Mouse (Mus musculus): ENCODE data around the gene Hsh2d. TPM values are rescaled to one million over a fixed set of nuclear protein-coding genes. Genes with fewer than 3 reads are reported as not detected.

The Hsh2d gene
- total RNA-seq (2021): not detected

- DNase-seq: no peak
- intact Hi-C loops (cut with DNase I): no loop called here
Observed at GRCm38 (mm10) chr8:72189417-72190214, at the start of gene Hsh2d. Gene Hsh2d (plus strand): TSS chr8:72189638.

GRCm38 (mm10) chr8:72143256-72143824 is 46.1 kb upstream of the Hsh2d start:
- intact Hi-C loops (cut with DNase I): no loop called here
- no peak for DNase-seq

- DNase-seq: no peak
- intact Hi-C loops (cut with DNase I): no loop called here
Observed at GRCm38 (mm10) chr8:72144345-72144975, 45.0 kb upstream of the Hsh2d start.

- intact Hi-C loops (cut with DNase I): no loop called here
- DNase-seq: no peak
Observed at GRCm38 (mm10) chr8:72145511-72145910, 43.9 kb upstream of the Hsh2d start.

- intact Hi-C loops (cut with DNase I): no loop called here
- DNase-seq: peak in 1 of 2 experiments; percentile 23
Observed at GRCm38 (mm10) chr8:72146056-72146455, 43.4 kb upstream of the Hsh2d start.

GRCm38 (mm10) chr8:72146556-72146955 is 42.9 kb upstream of the Hsh2d start:
- no peak for DNase-seq
- intact Hi-C loops (cut with DNase I): no loop called here

- no peak for DNase-seq
- intact Hi-C loops (cut with DNase I): no loop called here
Observed at GRCm38 (mm10) chr8:72147266-72147665, 42.2 kb upstream of the Hsh2d start.

GRCm38 (mm10) chr8:72149056-72149455 is 40.4 kb upstream of the Hsh2d start:
- intact Hi-C loops (cut with DNase I): no loop called here
- no peak for DNase-seq

GRCm38 (mm10) chr8:72151418-72152078 is 37.9 kb upstream of the Hsh2d start:
- intact Hi-C loops (cut with DNase I): no loop called here

GRCm38 (mm10) chr8:72153382-72153781 is 36.1 kb upstream of the Hsh2d start:
- intact Hi-C loops (cut with DNase I): no loop called here
- no peak for DNase-seq

More at GRCm38 (mm10) chr8:72151418-72152078, 37.9 kb upstream of the Hsh2d start:
- DNase-seq: no peak

- intact Hi-C loops (cut with DNase I): no loop called here
- no peak for DNase-seq
Observed at GRCm38 (mm10) chr8:72158096-72158495, 31.3 kb upstream of the Hsh2d start.

- DNase-seq: no peak
- intact Hi-C loops (cut with DNase I): no loop called here
Observed at GRCm38 (mm10) chr8:72158726-72159125, 30.7 kb upstream of the Hsh2d start.

- intact Hi-C loops (cut with DNase I): no loop called here
- DNase-seq: no peak
Observed at GRCm38 (mm10) chr8:72160007-72160406, 29.4 kb upstream of the Hsh2d start.

GRCm38 (mm10) chr8:72160707-72161697 is 28.4 kb upstream of the Hsh2d start, which contains the start of gene Rab8a:
Gene Rab8a (plus strand): TSS chr8:72161200.
- peak; percentile 99 to 100 for DNase-seq
- intact Hi-C loops (cut with DNase I): no loop called here

GRCm38 (mm10) chr8:72162821-72163220 is 26.6 kb upstream of the Hsh2d start:
- DNase-seq: no peak
- intact Hi-C loops (cut with DNase I): no loop called here

GRCm38 (mm10) chr8:72169098-72169668 is 20.3 kb upstream of the Hsh2d start:
- intact Hi-C loops (cut with DNase I): no loop called here
- no peak for DNase-seq

GRCm38 (mm10) chr8:72169681-72170249 is 19.7 kb upstream of the Hsh2d start:
- DNase-seq: no peak
- intact Hi-C loops (cut with DNase I): no loop called here

GRCm38 (mm10) chr8:72177346-72177925 is 12.0 kb upstream of the Hsh2d start:
- peak; percentile 83 to 92 for DNase-seq
- intact Hi-C loops (cut with DNase I): loop anchor here (1.0 to 5.0 kb wide), 5 partner anchors 40 to 300 kb away; partner anchors contain the start of genes Ap1m1, Cherp and Fam32a

Data from heart, postnatal 10 days (tissue).